In genomic region chr11:53770125-53770791, GRCm38 (mm10) we compare ENCODE assay signal across 7 mouse cellular contexts. TPM values are rescaled to one million over a fixed set of nuclear protein-coding genes. Genes with fewer than 3 reads are reported as not detected.
A peak's percentile ranks its signal among the peaks of the same experiment; 100 is the strongest.
DNase-seq lines count a peak whose midpoint lies in the region; ATAC-seq and TF ChIP-seq lines count a peak whose summit lies in the region.

No protein-coding gene starts in this region.

- intact Hi-C loops in gastrocnemius, postnatal 36 days (cut with DNase I), result no loop called here

- H3K36me3 ChIP-seq in intestine, embryonic 16.5 days (ENCODE audit: control insufficient read depth, insufficient read depth, low read length), result peaks cover 12% of the 10 kb centered on the region; the same call in 1 of the 2 replicates
- peaks cover 18% of the 10 kb centered on the region for H3K36me3 ChIP-seq in limb, embryonic 14.5 days (ENCODE audit: control insufficient read depth, insufficient read depth, low read length)
- no peaks in the 10 kb centered on the region for H3K36me3 ChIP-seq in midbrain, embryonic 14.5 days (ENCODE audit: control insufficient read depth, insufficient read depth, low read length)

- peak; percentile 34 for ATAC-seq in common myeloid progenitor, adult 5-6 weeks (replicated peaks; ENCODE audit: low read depth, poor library complexity, severe bottlenecking)
- peak; percentile 86 for ATAC-seq in intestine, embryonic 16.5 days
- ATAC-seq in limb, embryonic 14.5 days (ENCODE audit: low FRiP score, low read depth), result peak; percentile 74
- ATAC-seq in midbrain, embryonic 14.5 days (ENCODE audit: low FRiP score, low TSS enrichment), result peak; percentile 72

- peaks cover 16% of the 10 kb centered on the region for H3K4me1 ChIP-seq in intestine, embryonic 16.5 days (ENCODE audit: control insufficient read depth, insufficient read depth, low read length)
- H3K4me1 ChIP-seq in limb, embryonic 14.5 days (ENCODE audit: control insufficient read depth, insufficient read depth, low read length), result peaks cover 7% of the 10 kb centered on the region; the same call in 1 of the 2 replicates
- no peaks in the 10 kb centered on the region for H3K4me1 ChIP-seq in midbrain, embryonic 14.5 days (ENCODE audit: control insufficient read depth, insufficient read depth, low read length)

- H3K9ac ChIP-seq in intestine, embryonic 16.5 days (ENCODE audit: low read depth, low read length), result peak overlapping the region; percentile 90
- H3K9ac ChIP-seq in limb, embryonic 14.5 days (ENCODE audit: low read depth, low read length, severe bottlenecking), result peak overlapping the region; percentile 68
- peak overlapping the region; percentile 54 for H3K9ac ChIP-seq in midbrain, embryonic 14.5 days (replicated peaks; ENCODE audit: low read length)

- under 1% methylated on average over 65 of the region's 75 CpGs for WGBS in intestine, embryonic 16.5 days
- under 1% methylated on average over 38 of the region's 75 CpGs for WGBS in limb, embryonic 14.5 days
- WGBS in midbrain, embryonic 14.5 days, result under 1% methylated on average over 75 of the region's 75 CpGs

- no peaks in the 10 kb centered on the region for H3K9me3 ChIP-seq in intestine, embryonic 16.5 days (ENCODE audit: control insufficient read depth, low read length)
- H3K9me3 ChIP-seq in limb, embryonic 14.5 days (ENCODE audit: control insufficient read depth, low read length), result no peaks in the 10 kb centered on the region
- no peaks in the 10 kb centered on the region for H3K9me3 ChIP-seq in midbrain, embryonic 14.5 days (ENCODE audit: control insufficient read depth, low read length)

- peak overlapping the region; percentile 91 for H3K27ac ChIP-seq in intestine, embryonic 16.5 days (ENCODE audit: low read length)
- peak overlapping the region; percentile 9 for H3K27ac ChIP-seq in limb, embryonic 14.5 days (replicated peaks; ENCODE audit: low read depth, low read length)
- H3K27ac ChIP-seq in midbrain, embryonic 14.5 days (replicated peaks; ENCODE audit: low read depth, low read length), result no peak overlapping the region

- peak; percentile 87 to 94 for DNase-seq in adrenal gland, adult (ENCODE audit: inconsistent age in 2 of 2, low spot score in 1 of 2)
- DNase-seq in gastrocnemius, postnatal 36 days, result peak; percentile 62 to 74
- peak; percentile 40 for DNase-seq in limb, embryonic 14.5 days (ENCODE audit: low spot score)
- peak; percentile 81 for DNase-seq in midbrain, embryonic 14.5 days
- DNase-seq in spleen, postnatal 10 days (ENCODE audit: low spot score in 2 of 2), result peak; percentile 58 to 73

- no peaks in the 10 kb centered on the region for H3K27me3 ChIP-seq in intestine, embryonic 16.5 days (replicated peaks; ENCODE audit: control insufficient read depth, insufficient read depth, low read length)
- no peaks in the 10 kb centered on the region for H3K27me3 ChIP-seq in limb, embryonic 14.5 days (ENCODE audit: control insufficient read depth, insufficient read depth, low read length)
- peaks cover 20% of the 10 kb centered on the region; the same call in 1 of the 2 replicates for H3K27me3 ChIP-seq in midbrain, embryonic 14.5 days (ENCODE audit: control insufficient read depth, insufficient read depth, low read length)

- no peak for TF ChIP-seq POLR2A in limb, embryonic 14.5 days (IDR thresholded peaks at IDR 0.05; ENCODE audit: borderline replicate concordance, extremely low read depth, insufficient read depth, insufficient read length)

- H3K4me3 ChIP-seq in intestine, embryonic 16.5 days (ENCODE audit: low read length), result peak overlapping the region; percentile 89
- H3K4me3 ChIP-seq in limb, embryonic 14.5 days (replicated peaks; ENCODE audit: low read length), result peak overlapping the region; percentile 77
- H3K4me3 ChIP-seq in midbrain, embryonic 14.5 days (replicated peaks; ENCODE audit: low read depth, low read length), result peak overlapping the region; percentile 63

- H3K4me2 ChIP-seq in intestine, embryonic 16.5 days (ENCODE audit: low read depth, low read length), result peak overlapping the region; percentile 77
- peak overlapping the region; percentile 82 for H3K4me2 ChIP-seq in limb, embryonic 14.5 days (replicated peaks; ENCODE audit: low read depth, low read length, severe bottlenecking)
- peak overlapping the region; percentile 99 for H3K4me2 ChIP-seq in midbrain, embryonic 14.5 days (ENCODE audit: low read length)

RNA-seq across cellular contexts. Expression of gene Irf1, which starts 0.4 kb away (rescaled TPM):
- 57.2 and 69.8 TPM in 2 replicates for total RNA-seq in common myeloid progenitor, adult 5-6 weeks (2017)
- total RNA-seq in gastrocnemius, postnatal 36 days (2021), result 1 to 10 TPM; 6.6 to 7.4 TPM
- polyA plus RNA-seq in intestine, embryonic 16.5 days (2015; fragmentation: Nextera tagmentation; extraction: Ambion mirVana), result 52.9 and 58.7 TPM in 2 replicates
- 13.8 and 16.8 TPM in 2 replicates for polyA plus RNA-seq in limb, embryonic 14.5 days (2012; rRNA removed)
- 10.7 and 11.8 TPM in 2 replicates for polyA plus RNA-seq in limb, embryonic 14.5 days (2014; fragmentation: Nextera tagmentation; extraction: Ambion mirVana)
- 1.3 and 3.5 TPM in 2 replicates for polyA plus RNA-seq in midbrain, embryonic 14.5 days (2014; fragmentation: Nextera tagmentation; extraction: Ambion mirVana)

RNA-seq across cellular contexts. Expression of gene Gm17334, which starts 2.7 kb away (rescaled TPM):
- total RNA-seq in common myeloid progenitor, adult 5-6 weeks (2017), result 0.69 TPM in 1 of 2 replicates, not detected in the other
- total RNA-seq in gastrocnemius, postnatal 36 days (2021), result under 1 TPM in 1 of 2 experiments, not detected in 1; 0.31 TPM
- polyA plus RNA-seq in intestine, embryonic 16.5 days (2015; fragmentation: Nextera tagmentation; extraction: Ambion mirVana), result 0.34 and 0.81 TPM in 2 replicates
- polyA plus RNA-seq in limb, embryonic 14.5 days (2012; rRNA removed), result 0.11 and 0.33 TPM in 2 replicates
- polyA plus RNA-seq in limb, embryonic 14.5 days (2014; fragmentation: Nextera tagmentation; extraction: Ambion mirVana), result 0.28 and 0.30 TPM in 2 replicates
- 0.24 TPM in 1 of 2 replicates, not detected in the other for polyA plus RNA-seq in midbrain, embryonic 14.5 days (2014; fragmentation: Nextera tagmentation; extraction: Ambion mirVana)

RNA-seq across cellular contexts. Expression of gene Il5, which starts 49.7 kb away (rescaled TPM):
- total RNA-seq in common myeloid progenitor, adult 5-6 weeks (2017), result not detected in 2 replicates
- not detected for total RNA-seq in gastrocnemius, postnatal 36 days (2021)
- polyA plus RNA-seq in intestine, embryonic 16.5 days (2015; fragmentation: Nextera tagmentation; extraction: Ambion mirVana), result not detected in 2 replicates
- polyA plus RNA-seq in limb, embryonic 14.5 days (2012; rRNA removed), result not detected in 2 replicates
- not detected in 2 replicates for polyA plus RNA-seq in limb, embryonic 14.5 days (2014; fragmentation: Nextera tagmentation; extraction: Ambion mirVana)
- not detected in 2 replicates for polyA plus RNA-seq in midbrain, embryonic 14.5 days (2014; fragmentation: Nextera tagmentation; extraction: Ambion mirVana)

Comparison
In these comparisons a context has a peak if more than half of its experiments do, and no peak if none do; other contexts are left out.
1. DNase-seq: peak in every context shown above with its lines; median percentile 90 in adrenal gland, adult; 81 in midbrain, embryonic 14.5 days; 68 in gastrocnemius, postnatal 36 days; 66 in spleen, postnatal 10 days; 40 in limb, embryonic 14.5 days.
2. ATAC-seq: peak in every context shown above with its lines; median percentile 86 in intestine, embryonic 16.5 days; 74 in limb, embryonic 14.5 days; 72 in midbrain, embryonic 14.5 days; 34 in common myeloid progenitor, adult 5-6 weeks.